18 mouse cellular contexts compared by ENCODE assay signal in the genomic region with DNA sequence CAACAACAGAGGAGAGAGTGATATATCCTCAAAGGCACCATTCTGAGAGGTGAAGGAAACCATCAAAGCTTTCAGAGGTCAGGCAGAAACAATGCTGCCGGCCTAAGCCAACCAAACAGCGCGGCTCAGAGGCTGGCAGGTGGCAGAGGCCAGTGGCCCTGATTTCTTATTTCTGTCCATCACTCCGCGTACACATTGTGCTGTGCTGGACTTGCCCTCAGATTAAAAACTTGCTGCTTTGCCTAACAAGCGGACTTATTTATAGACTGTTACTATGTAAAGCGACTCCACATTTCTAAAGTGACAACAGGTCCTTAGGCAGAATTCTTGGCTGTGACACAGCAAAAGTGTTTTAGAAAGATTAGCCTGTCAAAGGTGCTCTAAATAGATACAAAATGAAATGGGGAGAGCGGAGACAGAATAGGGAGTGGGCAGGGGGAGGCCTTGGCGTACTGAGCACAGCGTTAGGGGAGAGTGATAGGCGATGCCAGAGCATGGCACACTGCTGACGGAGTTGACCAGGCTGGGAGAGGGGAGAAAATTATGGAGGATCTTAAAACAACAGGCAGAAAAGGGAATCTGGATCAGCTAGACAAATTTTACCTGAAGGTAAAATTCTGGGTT.
A peak's percentile ranks its signal among the peaks of the same experiment; 100 is the strongest.
DNase-seq lines count a peak whose midpoint lies in the region; ATAC-seq and TF ChIP-seq lines count a peak whose summit lies in the region.
"Had no signal": no experiment of that assay in that cellular context is flagged by ENCODE, and none has a peak within 500 bp of the region (broad histone marks: within the 10 kb centered on the region; RNA-seq: fewer than 3 reads in every experiment).

No protein-coding gene starts in this region.

- H3K9me3 ChIP-seq in midbrain, embryonic 11.5 days (ENCODE audit: control insufficient read depth, low read length): no peaks in the 10 kb centered on the region
- H3K9me3 ChIP-seq in midbrain, postnatal 0 days (ENCODE audit: low read length): no peaks in the 10 kb centered on the region
- no peaks in the 10 kb centered on the region for H3K9me3 ChIP-seq in heart, embryonic 13.5 days
- no peaks in the 10 kb centered on the region for H3K9me3 ChIP-seq in hindbrain, postnatal 0 days (ENCODE audit: low read length)
- H3K9me3 ChIP-seq: liver, embryonic 15.5 days had no signal

- no peak for TF ChIP-seq CTCF in midbrain, postnatal 0 days (IDR thresholded peaks at IDR 0.05)
- TF ChIP-seq CTCF in hindbrain, postnatal 0 days (IDR thresholded peaks at IDR 0.05; ENCODE audit: low read depth): no peak

- H3K9ac ChIP-seq in midbrain, embryonic 11.5 days (ENCODE audit: low read length): no peak overlapping the region
- no peak overlapping the region for H3K9ac ChIP-seq in midbrain, postnatal 0 days (replicated peaks; ENCODE audit: low read length, poor library complexity, severe bottlenecking)
- H3K9ac ChIP-seq in heart, embryonic 13.5 days: no peak overlapping the region
- H3K9ac ChIP-seq in hindbrain, postnatal 0 days (replicated peaks; ENCODE audit: low read length): no peak overlapping the region
- H3K9ac ChIP-seq: forebrain, embryonic 13.5 days; liver, embryonic 15.5 days had no signal

- H3K4me1 ChIP-seq in midbrain, embryonic 11.5 days (ENCODE audit: control insufficient read depth, insufficient read depth, low read length): no peaks in the 10 kb centered on the region
- H3K4me1 ChIP-seq in midbrain, postnatal 0 days (ENCODE audit: insufficient read depth, low read length): no peaks in the 10 kb centered on the region
- peaks cover 44% of the 10 kb centered on the region for H3K4me1 ChIP-seq in heart, embryonic 13.5 days
- H3K4me1 ChIP-seq in hindbrain, postnatal 0 days (ENCODE audit: insufficient read depth, low read length): no peaks in the 10 kb centered on the region
- H3K4me1 ChIP-seq: liver, embryonic 15.5 days had no signal

- H3K4me3 ChIP-seq in midbrain, embryonic 11.5 days (ENCODE audit: low read depth, low read length): no peak overlapping the region
- no peak overlapping the region for H3K4me3 ChIP-seq in midbrain, postnatal 0 days (ENCODE audit: low read depth, low read length)
- H3K4me3 ChIP-seq in heart, embryonic 13.5 days: no peak overlapping the region
- H3K4me3 ChIP-seq in hindbrain, postnatal 0 days (ENCODE audit: low read length): no peak overlapping the region
- H3K4me3 ChIP-seq: forebrain, embryonic 13.5 days; hindbrain, embryonic 10.5 days; liver, embryonic 15.5 days had no signal

- no peak for ATAC-seq in midbrain, embryonic 11.5 days (ENCODE audit: low FRiP score)
- no peak for ATAC-seq in midbrain, postnatal 0 days (ENCODE audit: low FRiP score)
- peak; percentile 64; the same call in 1 of the 2 replicates for ATAC-seq in heart, embryonic 13.5 days (ENCODE audit: extremely low read depth, insufficient number of reproducible peaks, low FRiP score, low TSS enrichment)
- no peak for ATAC-seq in hindbrain, postnatal 0 days
- ATAC-seq: forebrain, embryonic 13.5 days had no signal

- H3K27ac ChIP-seq in midbrain, embryonic 11.5 days (ENCODE audit: low read depth, low read length): no peak overlapping the region
- no peak overlapping the region for H3K27ac ChIP-seq in midbrain, postnatal 0 days (ENCODE audit: low read depth, low read length)
- peak overlapping the region; percentile 97 for H3K27ac ChIP-seq in heart, embryonic 13.5 days (replicated peaks)
- no peak overlapping the region for H3K27ac ChIP-seq in hindbrain, postnatal 0 days
- H3K27ac ChIP-seq: forebrain, embryonic 13.5 days; hindbrain, embryonic 10.5 days; liver, embryonic 15.5 days had no signal

- 51% methylated on average over 12 of the region's 12 CpGs for WGBS in midbrain, embryonic 11.5 days
- WGBS in midbrain, postnatal 0 days: 40% methylated on average over 12 of the region's 12 CpGs
- WGBS in heart, embryonic 13.5 days: 40% methylated on average over 12 of the region's 12 CpGs
- 59% methylated on average over 12 of the region's 12 CpGs for WGBS in hindbrain, postnatal 0 days

- peak; percentile 88 for DNase-seq in midbrain, embryonic 11.5 days (ENCODE audit: low spot score, missing footprints)
- no peak for DNase-seq in midbrain, postnatal 0 days (ENCODE audit: low spot score)
- DNase-seq in heart, postnatal 4 days: peak; percentile 59
- DNase-seq in hindbrain, postnatal 0 days (ENCODE audit: low spot score): no peak
- DNase-seq in urinary bladder, adult 2 months (ENCODE audit: low spot score): no peak
- DNase-seq in adrenal gland, adult 18-20 months (ENCODE audit: low spot score in 2 of 2): no peak
- DNase-seq: cerebellum, adult 9-10 months; gastrocnemius, postnatal 14 days; kidney, adult 2 months; kidney, postnatal 10 days; layer of hippocampus, postnatal 36 days; lung, postnatal 10 days; right cerebral cortex, adult 18-20 months; thymus, postnatal 36 days had no signal

- H3K27me3 ChIP-seq in midbrain, embryonic 11.5 days (ENCODE audit: control insufficient read depth, insufficient read depth, low read length): no peaks in the 10 kb centered on the region
- no peaks in the 10 kb centered on the region; the same call in 1 of the 2 replicates for H3K27me3 ChIP-seq in midbrain, postnatal 0 days (ENCODE audit: insufficient read depth, low read length)
- peaks cover 9% of the 10 kb centered on the region for H3K27me3 ChIP-seq in heart, embryonic 13.5 days (replicated peaks)
- H3K27me3 ChIP-seq in hindbrain, postnatal 0 days (ENCODE audit: insufficient read depth, low read length): no peaks in the 10 kb centered on the region
- H3K27me3 ChIP-seq: forebrain, embryonic 13.5 days; liver, embryonic 15.5 days had no signal

- no peaks in the 10 kb centered on the region for H3K36me3 ChIP-seq in midbrain, embryonic 11.5 days (ENCODE audit: control insufficient read depth, insufficient read depth, low read length)
- no peaks in the 10 kb centered on the region for H3K36me3 ChIP-seq in midbrain, postnatal 0 days (ENCODE audit: insufficient read depth, low read length)
- H3K36me3 ChIP-seq in heart, embryonic 13.5 days: no peaks in the 10 kb centered on the region
- no peaks in the 10 kb centered on the region for H3K36me3 ChIP-seq in hindbrain, postnatal 0 days (ENCODE audit: insufficient read depth, low read length)
- H3K36me3 ChIP-seq: hindbrain, embryonic 10.5 days; liver, embryonic 15.5 days had no signal

- no peak overlapping the region for H3K4me2 ChIP-seq in midbrain, embryonic 11.5 days
- no peak overlapping the region for H3K4me2 ChIP-seq in midbrain, postnatal 0 days (ENCODE audit: low read depth, low read length, poor library complexity, severe bottlenecking)
- peak overlapping the region; percentile 2 for H3K4me2 ChIP-seq in heart, embryonic 13.5 days
- H3K4me2 ChIP-seq in hindbrain, postnatal 0 days (ENCODE audit: low read depth, low read length): no peak overlapping the region
- H3K4me2 ChIP-seq: forebrain, embryonic 13.5 days; liver, embryonic 15.5 days had no signal

Comparison
In these comparisons a context has a peak if more than half of its experiments do, and no peak if none do; other contexts are left out.
1. DNase-seq: peak in midbrain, embryonic 11.5 days (single experiment) and heart, postnatal 4 days (single experiment); none in midbrain, postnatal 0 days (single experiment), hindbrain, postnatal 0 days (single experiment), urinary bladder, adult 2 months (single experiment) and adrenal gland, adult 18-20 months (0 of 2).